Mouse (Mus musculus) neural tube, postnatal 0 days (tissue): ENCODE measurements around the gene Scap. TPM values are rescaled to one million over a fixed set of nuclear protein-coding genes. Genes with fewer than 3 reads are reported as not detected.

Experiments used
- polyA plus RNA-seq: library from polyadenylated mRNA; unstranded; fragments of >200 nt; fragmentation: Nextera tagmentation; extraction: Ambion mirVana; gene quantifications from 2 replicates; pipeline ENCODE4 v1.2.1, GENCODE M21; 2015

Gene Scap
- 48.0 and 54.5 TPM in 2 replicates for polyA plus RNA-seq

DNA sequence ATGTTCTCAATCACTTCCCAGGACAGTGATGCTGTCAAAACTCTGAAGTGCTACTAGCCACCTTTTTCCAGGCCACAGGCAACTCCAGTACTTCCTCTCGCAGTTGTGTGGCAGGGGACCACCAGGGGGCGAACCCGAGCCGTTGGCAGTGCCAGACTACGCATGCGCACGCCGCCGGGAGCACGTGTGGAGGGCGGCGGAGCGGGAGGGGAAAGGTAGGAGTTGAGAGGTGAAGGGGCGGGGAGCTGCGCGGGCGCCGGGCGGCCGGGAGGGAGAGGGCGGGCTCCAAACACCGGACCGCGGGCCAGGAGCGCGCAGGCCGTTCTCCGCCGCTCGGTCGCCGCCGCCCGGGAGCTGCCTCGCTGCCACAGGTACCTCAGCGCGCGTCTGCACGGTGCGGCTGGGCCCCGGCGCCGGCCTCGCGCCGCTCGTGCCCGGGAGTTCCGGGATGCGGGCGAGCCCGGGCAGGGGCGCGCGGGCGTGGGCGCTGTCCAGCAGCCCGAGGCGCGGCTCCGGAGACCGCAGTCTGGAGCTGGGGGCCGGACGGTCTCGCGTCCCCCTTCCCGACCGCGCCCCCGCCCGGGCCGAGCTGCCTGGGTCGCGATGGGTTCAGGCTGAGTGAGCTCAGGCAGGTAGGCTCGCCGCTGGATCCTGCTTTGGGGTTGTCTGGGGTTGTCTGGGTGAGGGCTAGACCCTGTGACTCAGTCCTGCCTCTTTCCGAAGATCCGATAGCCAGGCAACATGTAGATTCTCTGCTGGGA, at the start of gene Scap:
Scap (plus strand) TSS at position 154 of the 761 bp plus-strand sequence.

DNA sequence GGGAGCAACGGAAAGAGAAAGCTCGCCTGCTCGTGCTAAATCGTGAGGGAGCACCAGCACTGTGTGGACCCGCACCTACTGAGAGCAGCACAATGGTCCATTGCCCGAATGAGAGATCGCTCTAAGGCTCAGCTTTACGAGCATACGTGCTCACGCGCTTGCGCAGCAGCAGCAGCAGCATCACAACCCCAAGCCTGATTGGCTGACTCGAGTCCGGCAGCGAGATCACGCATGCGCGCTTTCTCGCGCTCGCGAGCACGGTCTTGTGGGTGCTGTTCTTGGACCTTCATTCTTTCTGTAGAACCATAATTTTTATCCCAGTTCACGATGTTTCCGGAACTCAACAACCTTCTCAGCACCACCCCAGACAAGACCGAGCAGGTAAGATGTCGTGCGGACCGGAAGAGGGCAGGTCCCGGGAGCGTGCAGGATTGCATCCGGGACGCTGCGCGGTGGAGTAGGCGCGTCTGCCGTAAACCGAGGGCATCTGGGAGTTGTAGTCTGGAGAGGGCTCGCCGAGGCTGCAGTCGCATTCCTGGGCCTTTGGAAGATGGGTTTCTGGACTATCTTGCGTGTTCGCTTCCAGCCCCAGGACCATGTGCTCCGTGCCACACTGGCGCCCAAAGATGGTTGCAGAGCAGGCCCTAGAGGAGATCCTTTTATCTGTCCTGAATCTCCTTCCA, 28.0 kb upstream of the Scap start, which contains the start of gene Elp6:
Elp6 (plus strand) TSS at position 205 of the 683 bp plus-strand sequence.

GRCm38 (mm10) chr9:110408099-110408773, 75.1 kb downstream of the Scap start, which contains the start of gene Ptpn23:
TSS of gene Ptpn23 (minus strand) at chr9:110408213.

GRCm38 (mm10) chr9:110419511-110420112, 86.5 kb downstream of the Scap start, which contains the start of gene Ngp:
TSS of gene Ngp (plus strand) at chr9:110419747.

Other genes starting within 250 kb of the Scap start
- 40.9 and 45.1 TPM in 2 replicates for gene Smarcc1, start 215.6 kb upstream of the Scap start, polyA plus RNA-seq
- 110 and 128 TPM in 2 replicates for gene Dhx30, start 215.5 kb upstream of the Scap start, polyA plus RNA-seq
- 295 and 306 TPM in 2 replicates for gene Cspg5, start 89.5 kb upstream of the Scap start, polyA plus RNA-seq
- gene Elp6, start 28.1 kb upstream of the Scap start, polyA plus RNA-seq, result 22.5 and 29.3 TPM in 2 replicates
- 14.0 and 18.4 TPM in 2 replicates for gene Ptpn23, start 74.9 kb downstream of the Scap start, polyA plus RNA-seq
- 0.56 and 2.1 TPM in 2 replicates for gene Ngp, start 86.5 kb downstream of the Scap start, polyA plus RNA-seq
- 16.3 and 19.2 TPM in 2 replicates for gene Klhl18, start 143.4 kb downstream of the Scap start, polyA plus RNA-seq
- 3.1 and 3.5 TPM in 2 replicates for gene Kif9, start 143.7 kb downstream of the Scap start, polyA plus RNA-seq
- 25.1 and 28.1 TPM in 2 replicates for gene Setd2, start 199.3 kb downstream of the Scap start, polyA plus RNA-seq